9 mouse cellular contexts compared by ENCODE assay signal in genomic region chr15:5115173-5115572, GRCm38 (mm10). TPM values are rescaled to one million over a fixed set of nuclear protein-coding genes. Genes with fewer than 3 reads are reported as not detected.
DNase-seq lines count a peak whose midpoint lies in the region; ATAC-seq and TF ChIP-seq lines count a peak whose summit lies in the region.
"Had no signal": no experiment of that assay in that cellular context is flagged by ENCODE, and none has a peak within 500 bp of the region (broad histone marks: within the 10 kb centered on the region; RNA-seq: fewer than 3 reads in every experiment).

No protein-coding gene starts in this region.

- H3K9me3 ChIP-seq in lung, postnatal 0 days (ENCODE audit: low read length): no peaks in the 10 kb centered on the region
- no peaks in the 10 kb centered on the region for H3K9me3 ChIP-seq in forebrain, embryonic 13.5 days (replicated peaks)
- no peaks in the 10 kb centered on the region for H3K9me3 ChIP-seq in limb, embryonic 15.5 days
- no peaks in the 10 kb centered on the region for H3K9me3 ChIP-seq in stomach, embryonic 15.5 days

- peaks cover 6% of the 10 kb centered on the region; the same call in 1 of the 2 replicates for H3K4me1 ChIP-seq in lung, postnatal 0 days (ENCODE audit: insufficient read depth, low read depth, low read length)
- H3K4me1 ChIP-seq in forebrain, embryonic 13.5 days: peaks cover 24% of the 10 kb centered on the region
- H3K4me1 ChIP-seq in limb, embryonic 15.5 days: peaks cover 17% of the 10 kb centered on the region
- peaks cover 4% of the 10 kb centered on the region; the same call in 1 of the 2 replicates for H3K4me1 ChIP-seq in stomach, embryonic 15.5 days

- no peaks in the 10 kb centered on the region for H3K27me3 ChIP-seq in lung, postnatal 0 days (replicated peaks; ENCODE audit: insufficient read depth, low read length)
- H3K27me3 ChIP-seq in forebrain, embryonic 13.5 days: no peaks in the 10 kb centered on the region
- no peaks in the 10 kb centered on the region for H3K27me3 ChIP-seq in limb, embryonic 15.5 days
- H3K27me3 ChIP-seq in stomach, embryonic 15.5 days (replicated peaks): no peaks in the 10 kb centered on the region

- peak overlapping the region; percentile 83; the same call in 1 of the 2 replicates for H3K4me3 ChIP-seq in lung, postnatal 0 days (ENCODE audit: low read depth, low read length)
- H3K4me3 ChIP-seq in forebrain, embryonic 13.5 days: peak overlapping the region; percentile 95
- H3K4me3 ChIP-seq in limb, embryonic 15.5 days: peak overlapping the region; percentile 81
- peak overlapping the region; percentile 84 for H3K4me3 ChIP-seq in stomach, embryonic 15.5 days (replicated peaks)

- TF ChIP-seq CTCF in lung, postnatal 0 days (IDR thresholded peaks at IDR 0.05): no peak

- no peak for ATAC-seq in lung, postnatal 0 days
- ATAC-seq in forebrain, embryonic 13.5 days: no peak
- ATAC-seq in limb, embryonic 15.5 days (ENCODE audit: insufficient number of reproducible peaks, low FRiP score, low TSS enrichment, low read depth): no peak
- ATAC-seq in stomach, embryonic 15.5 days (ENCODE audit: insufficient read depth, low FRiP score, low read depth): no peak

- H3K36me3 ChIP-seq in lung, postnatal 0 days (ENCODE audit: insufficient read depth, low read length): peaks cover 13% of the 10 kb centered on the region; the same call in 1 of the 2 replicates
- peaks cover 26% of the 10 kb centered on the region for H3K36me3 ChIP-seq in forebrain, embryonic 13.5 days (ENCODE audit: poor library complexity, severe bottlenecking)
- peaks cover 25% of the 10 kb centered on the region for H3K36me3 ChIP-seq in limb, embryonic 15.5 days
- peaks cover 18% of the 10 kb centered on the region for H3K36me3 ChIP-seq in stomach, embryonic 15.5 days

- no peak overlapping the region for H3K9ac ChIP-seq in lung, postnatal 0 days (replicated peaks; ENCODE audit: low read depth)
- peak overlapping the region; percentile 2; the same call in 1 of the 2 replicates for H3K9ac ChIP-seq in forebrain, embryonic 13.5 days
- H3K9ac ChIP-seq in limb, embryonic 15.5 days: no peak overlapping the region; the same call in 1 of the 2 replicates
- no peak overlapping the region for H3K9ac ChIP-seq in stomach, embryonic 15.5 days

- H3K4me2 ChIP-seq in lung, postnatal 0 days (replicated peaks; ENCODE audit: low read depth, low read length): peak overlapping the region; percentile 62
- peak overlapping the region; percentile 81 for H3K4me2 ChIP-seq in forebrain, embryonic 13.5 days
- peak overlapping the region; percentile 47 for H3K4me2 ChIP-seq in limb, embryonic 15.5 days
- H3K4me2 ChIP-seq in stomach, embryonic 15.5 days: peak overlapping the region; percentile 56

- 56% methylated on average over 8 of the region's 8 CpGs for WGBS in lung, postnatal 0 days
- WGBS in forebrain, embryonic 13.5 days: 61% methylated on average over 8 of the region's 8 CpGs
- WGBS in limb, embryonic 15.5 days: 49% methylated on average over 8 of the region's 8 CpGs
- 59% methylated on average over 8 of the region's 8 CpGs for WGBS in stomach, embryonic 15.5 days

- DNase-seq in lung, postnatal 0 days (ENCODE audit: low spot score): no peak
- DNase-seq in lung, postnatal 4 days: no peak
- no peak for DNase-seq in embryo, embryonic 10 days (ENCODE audit: low spot score)
- DNase-seq in Muller cell, postnatal 12 days (ENCODE audit: inconsistent ontology term): no peak
- no peak for DNase-seq in thymus, postnatal 36 days
- DNase-seq: left cerebral cortex, postnatal 4 days had no signal

- TF ChIP-seq EP300 in lung, postnatal 0 days (IDR thresholded peaks at IDR 0.05): no peak

- peak overlapping the region; percentile 92 for H3K27ac ChIP-seq in lung, postnatal 0 days (ENCODE audit: low read length)
- H3K27ac ChIP-seq in forebrain, embryonic 13.5 days: no peak overlapping the region
- peak overlapping the region; percentile 97 for H3K27ac ChIP-seq in limb, embryonic 15.5 days
- H3K27ac ChIP-seq in stomach, embryonic 15.5 days: peak overlapping the region; percentile 95

RNA-seq across cellular contexts. Expression of gene Rpl37, which starts 1.3 kb away (rescaled TPM):
- polyA plus RNA-seq in lung, postnatal 0 days (2015; fragmentation: Nextera tagmentation; extraction: Ambion mirVana): 559 and 573 TPM in 2 replicates
- 431 and 548 TPM in 2 replicates for polyA plus RNA-seq in forebrain, embryonic 13.5 days (2015; fragmentation: Nextera tagmentation; extraction: Ambion mirVana)
- polyA plus RNA-seq in limb, embryonic 15.5 days (2015; fragmentation: Nextera tagmentation; extraction: Ambion mirVana): 448 and 621 TPM in 2 replicates
- polyA plus RNA-seq in stomach, embryonic 15.5 days (2015; fragmentation: Nextera tagmentation; extraction: Ambion mirVana): 511 and 526 TPM in 2 replicates

RNA-seq across cellular contexts. Expression of gene Card6, which starts 6.8 kb away (rescaled TPM):
- polyA plus RNA-seq in lung, postnatal 0 days (2015; fragmentation: Nextera tagmentation; extraction: Ambion mirVana): 2.1 and 2.7 TPM in 2 replicates
- 0.60 and 0.85 TPM in 2 replicates for polyA plus RNA-seq in forebrain, embryonic 13.5 days (2015; fragmentation: Nextera tagmentation; extraction: Ambion mirVana)
- polyA plus RNA-seq in limb, embryonic 15.5 days (2015; fragmentation: Nextera tagmentation; extraction: Ambion mirVana): 0.91 and 1.4 TPM in 2 replicates
- 1.6 and 1.9 TPM in 2 replicates for polyA plus RNA-seq in stomach, embryonic 15.5 days (2015; fragmentation: Nextera tagmentation; extraction: Ambion mirVana)

RNA-seq across cellular contexts. Expression of gene Prkaa1, which starts 28.5 kb away (rescaled TPM):
- 13.3 and 14.1 TPM in 2 replicates for polyA plus RNA-seq in lung, postnatal 0 days (2015; fragmentation: Nextera tagmentation; extraction: Ambion mirVana)
- polyA plus RNA-seq in forebrain, embryonic 13.5 days (2015; fragmentation: Nextera tagmentation; extraction: Ambion mirVana): 11.3 and 12.5 TPM in 2 replicates
- 15.4 and 16.1 TPM in 2 replicates for polyA plus RNA-seq in limb, embryonic 15.5 days (2015; fragmentation: Nextera tagmentation; extraction: Ambion mirVana)
- polyA plus RNA-seq in stomach, embryonic 15.5 days (2015; fragmentation: Nextera tagmentation; extraction: Ambion mirVana): 19.9 and 21.5 TPM in 2 replicates

RNA-seq across cellular contexts. Expression of gene C7, which starts 51.6 kb away (rescaled TPM):
- 2.3 and 4.5 TPM in 2 replicates for polyA plus RNA-seq in lung, postnatal 0 days (2015; fragmentation: Nextera tagmentation; extraction: Ambion mirVana)
- 0.06 TPM in 2 replicates for polyA plus RNA-seq in forebrain, embryonic 13.5 days (2015; fragmentation: Nextera tagmentation; extraction: Ambion mirVana)
- polyA plus RNA-seq in limb, embryonic 15.5 days (2015; fragmentation: Nextera tagmentation; extraction: Ambion mirVana): 0.15 and 0.37 TPM in 2 replicates
- polyA plus RNA-seq in stomach, embryonic 15.5 days (2015; fragmentation: Nextera tagmentation; extraction: Ambion mirVana): 0.08 TPM in 1 of 2 replicates, not detected in the other
